ENCODE assay signal across 38 mouse cellular contexts in the genomic region with DNA sequence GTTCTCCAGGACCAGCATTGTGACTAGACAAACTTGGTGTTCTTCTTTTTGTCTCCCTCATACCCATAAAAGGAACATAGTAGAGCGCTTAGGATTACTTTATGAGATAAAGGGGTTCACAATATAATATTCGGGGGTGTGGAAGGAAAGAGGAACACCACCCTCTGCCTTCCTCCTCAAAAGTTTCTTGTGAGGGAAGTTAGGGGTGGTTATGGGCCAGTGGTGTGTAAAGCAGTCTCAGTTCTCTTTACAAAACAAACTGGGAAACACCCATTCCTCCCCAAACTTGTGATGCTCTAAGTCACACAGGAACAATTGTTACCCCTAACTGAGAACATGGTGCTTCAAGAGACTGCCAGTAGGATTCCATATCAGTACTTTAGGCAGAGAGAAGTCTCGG. TPM values are rescaled to one million over a fixed set of nuclear protein-coding genes. Genes with fewer than 3 reads are reported as not detected.
DNase-seq lines count a peak whose midpoint lies in the region; ATAC-seq and TF ChIP-seq lines count a peak whose summit lies in the region.
"Had no signal": no experiment of that assay in that cellular context is flagged by ENCODE, and none has a peak within 500 bp of the region (broad histone marks: within the 10 kb centered on the region; RNA-seq: fewer than 3 reads in every experiment).

No protein-coding gene starts in this region.

- DNase-seq in lung, postnatal 25 days (ENCODE audit: low spot score): peak; percentile 23
- no peak for DNase-seq in lung, adult 2 months
- peak; percentile 52 to 62 for DNase-seq in B cell, adult 2 months
- DNase-seq in cerebellum, adult 18-20 months: no peak
- DNase-seq: adrenal gland, adult 8-10 months; cerebellum, adult 9-11 months; forebrain, postnatal 0 days; kidney, adult 8-10 months; kidney, postnatal 10 days; layer of hippocampus, adult 9-11 months; liver, postnatal 0 days; right cerebral cortex, postnatal 25 days; spleen, adult 18-20 months; thymus, postnatal 14 days had no signal

- peak; percentile 60 for ATAC-seq in common myeloid progenitor, adult 5-6 weeks (replicated peaks; ENCODE audit: low read depth, poor library complexity, severe bottlenecking)
- ATAC-seq in neutrophil, adult 5-6 weeks (ENCODE audit: extremely low read depth, insufficient number of reproducible peaks, low FRiP score, poor library complexity, severe bottlenecking): peak; percentile 75
- ATAC-seq in intestine, embryonic 16.5 days: no peak
- ATAC-seq in kidney, embryonic 14.5 days (ENCODE audit: low FRiP score, low TSS enrichment): no peak
- ATAC-seq: forebrain, postnatal 0 days; hindbrain, embryonic 16.5 days; liver, embryonic 12.5 days; liver, postnatal 0 days; lung, postnatal 0 days had no signal

- H3K4me1 ChIP-seq in lung, adult 2 months (ENCODE audit: control insufficient read depth, insufficient read depth, low read length): no peaks in the 10 kb centered on the region; the same call in 1 of the 2 replicates
- no peaks in the 10 kb centered on the region for H3K4me1 ChIP-seq in intestine, embryonic 16.5 days (ENCODE audit: control insufficient read depth, insufficient read depth, low read length)
- no peaks in the 10 kb centered on the region for H3K4me1 ChIP-seq in kidney, embryonic 14.5 days (ENCODE audit: control insufficient read depth, insufficient read depth, low read length)
- H3K4me1 ChIP-seq: limb, embryonic 12.5 days; liver, embryonic 12.5 days; megakaryocyte, embryonic 14.5 days; midbrain, embryonic 12.5 days; neural tube, embryonic 15.5 days had no signal

- no peak overlapping the region for H3K27ac ChIP-seq in intestine, embryonic 16.5 days (ENCODE audit: low read length)
- no peak overlapping the region for H3K27ac ChIP-seq in kidney, embryonic 14.5 days (ENCODE audit: low read depth, low read length)
- H3K27ac ChIP-seq: limb, embryonic 12.5 days; liver, embryonic 12.5 days; midbrain, embryonic 12.5 days; neural tube, embryonic 15.5 days had no signal

- H3K36me3 ChIP-seq in intestine, embryonic 16.5 days (ENCODE audit: control insufficient read depth, insufficient read depth, low read length): no peaks in the 10 kb centered on the region
- no peaks in the 10 kb centered on the region for H3K36me3 ChIP-seq in kidney, embryonic 14.5 days (ENCODE audit: control insufficient read depth, insufficient read depth, low read length)
- H3K36me3 ChIP-seq: limb, embryonic 12.5 days; liver, embryonic 12.5 days; midbrain, embryonic 12.5 days; neural tube, embryonic 15.5 days had no signal

- 79% methylated on average over 3 of the region's 3 CpGs for WGBS in lung, adult 2 months
- 80% methylated on average over 3 of the region's 3 CpGs for WGBS in intestine, embryonic 16.5 days
- WGBS in kidney, embryonic 14.5 days: 85% methylated on average over 3 of the region's 3 CpGs

- no peak for TF ChIP-seq CTCF in lung, adult 2 months (IDR thresholded peaks at IDR 0.05; ENCODE audit: insufficient read depth, low read length)

- no peaks in the 10 kb centered on the region for H3K27me3 ChIP-seq in intestine, embryonic 16.5 days (replicated peaks; ENCODE audit: control insufficient read depth, insufficient read depth, low read length)
- no peaks in the 10 kb centered on the region for H3K27me3 ChIP-seq in kidney, embryonic 14.5 days (ENCODE audit: control insufficient read depth, insufficient read depth, low read length)
- H3K27me3 ChIP-seq: limb, embryonic 12.5 days; liver, embryonic 12.5 days; megakaryocyte, embryonic 14.5 days; midbrain, embryonic 12.5 days; neural tube, embryonic 15.5 days had no signal

- no peak overlapping the region for H3K4me2 ChIP-seq in intestine, embryonic 16.5 days (ENCODE audit: low read depth, low read length)
- H3K4me2 ChIP-seq in kidney, embryonic 14.5 days (replicated peaks; ENCODE audit: low read depth, low read length): no peak overlapping the region
- H3K4me2 ChIP-seq: limb, embryonic 12.5 days; liver, embryonic 12.5 days; midbrain, embryonic 12.5 days; neural tube, embryonic 15.5 days had no signal

- H3K9me3 ChIP-seq in intestine, embryonic 16.5 days (ENCODE audit: control insufficient read depth, low read length): no peaks in the 10 kb centered on the region
- no peaks in the 10 kb centered on the region for H3K9me3 ChIP-seq in kidney, embryonic 14.5 days (ENCODE audit: control insufficient read depth, low read length)
- H3K9me3 ChIP-seq: limb, embryonic 12.5 days; liver, embryonic 12.5 days; megakaryocyte, embryonic 14.5 days; midbrain, embryonic 12.5 days; neural tube, embryonic 15.5 days had no signal

- no peak overlapping the region for H3K4me3 ChIP-seq in lung, adult 2 months (replicated peaks; ENCODE audit: extremely low read depth, low read depth, low read length)
- H3K4me3 ChIP-seq in intestine, embryonic 16.5 days (ENCODE audit: low read length): no peak overlapping the region
- no peak overlapping the region for H3K4me3 ChIP-seq in kidney, embryonic 14.5 days (ENCODE audit: low read length)
- H3K4me3 ChIP-seq: erythroblast, embryonic 14.5 days; limb, embryonic 12.5 days; liver, embryonic 12.5 days; megakaryocyte, embryonic 14.5 days; midbrain, embryonic 12.5 days; neural tube, embryonic 15.5 days had no signal

- no peak for TF ChIP-seq POLR2A in lung, adult 2 months (IDR thresholded peaks at IDR 0.05; ENCODE audit: borderline replicate concordance, extremely low read depth, low read depth, low read length)

- no peak overlapping the region for H3K9ac ChIP-seq in intestine, embryonic 16.5 days (ENCODE audit: low read depth, low read length)
- H3K9ac ChIP-seq in kidney, embryonic 14.5 days (ENCODE audit: low read depth, low read length): no peak overlapping the region
- H3K9ac ChIP-seq: forebrain, postnatal 0 days; limb, embryonic 12.5 days; liver, embryonic 12.5 days; liver, postnatal 0 days; midbrain, embryonic 12.5 days; neural tube, embryonic 15.5 days had no signal

RNA-seq across cellular contexts. Expression of gene Atp6v1g3, which starts 12.0 kb away (rescaled TPM):
- not detected in 2 replicates for polyA plus RNA-seq in lung, adult 2 months (2012; rRNA removed)
- not detected in 2 replicates for total RNA-seq in common myeloid progenitor, adult 5-6 weeks (2017)
- total RNA-seq in neutrophil, adult 5-6 weeks (2017): not detected in 2 replicates
- not detected in 2 replicates for polyA plus RNA-seq in intestine, embryonic 16.5 days (2015; fragmentation: Nextera tagmentation; extraction: Ambion mirVana)
- 0.37 and 0.95 TPM in 2 replicates for polyA plus RNA-seq in kidney, embryonic 14.5 days (2014; fragmentation: Nextera tagmentation; extraction: Ambion mirVana)
- total RNA-seq: adrenal gland, adult 8-10 months; ES-E14; forebrain, postnatal 0 days; gastrocnemius, adult 8-10 months; gastrocnemius, postnatal 4 days; heart, postnatal 25 days; left cerebral cortex, adult 18-20 months; left cerebral cortex, postnatal 14 days had no signal
- polyA plus RNA-seq: erythroblast, embryonic 14.5 days; forebrain, embryonic 11.5 days; forebrain, postnatal 0 days; heart, embryonic 14.5 days; hindbrain, embryonic 11.5 days; hindbrain, embryonic 16.5 days; intestine, embryonic 14.5 days; large intestine, adult 2 months; liver, embryonic 12.5 days; liver, postnatal 0 days; midbrain, embryonic 12.5 days; neural tube, embryonic 15.5 days; stomach, embryonic 16.5 days had no signal

Comparison
In these comparisons a context has a peak if more than half of its experiments do, and no peak if none do; other contexts are left out.
1. DNase-seq: peak in lung, postnatal 25 days (single experiment) and B cell, adult 2 months (2 of 2); none in lung, adult 2 months (single experiment) and cerebellum, adult 18-20 months (0 of 2).
2. ATAC-seq: peak in common myeloid progenitor, adult 5-6 weeks (single experiment) and neutrophil, adult 5-6 weeks (single experiment); none in intestine, embryonic 16.5 days (single experiment) and kidney, embryonic 14.5 days (single experiment).